Mouse (Mus musculus): ENCODE results near the gene Syn3.

The Syn3 gene

DNA sequence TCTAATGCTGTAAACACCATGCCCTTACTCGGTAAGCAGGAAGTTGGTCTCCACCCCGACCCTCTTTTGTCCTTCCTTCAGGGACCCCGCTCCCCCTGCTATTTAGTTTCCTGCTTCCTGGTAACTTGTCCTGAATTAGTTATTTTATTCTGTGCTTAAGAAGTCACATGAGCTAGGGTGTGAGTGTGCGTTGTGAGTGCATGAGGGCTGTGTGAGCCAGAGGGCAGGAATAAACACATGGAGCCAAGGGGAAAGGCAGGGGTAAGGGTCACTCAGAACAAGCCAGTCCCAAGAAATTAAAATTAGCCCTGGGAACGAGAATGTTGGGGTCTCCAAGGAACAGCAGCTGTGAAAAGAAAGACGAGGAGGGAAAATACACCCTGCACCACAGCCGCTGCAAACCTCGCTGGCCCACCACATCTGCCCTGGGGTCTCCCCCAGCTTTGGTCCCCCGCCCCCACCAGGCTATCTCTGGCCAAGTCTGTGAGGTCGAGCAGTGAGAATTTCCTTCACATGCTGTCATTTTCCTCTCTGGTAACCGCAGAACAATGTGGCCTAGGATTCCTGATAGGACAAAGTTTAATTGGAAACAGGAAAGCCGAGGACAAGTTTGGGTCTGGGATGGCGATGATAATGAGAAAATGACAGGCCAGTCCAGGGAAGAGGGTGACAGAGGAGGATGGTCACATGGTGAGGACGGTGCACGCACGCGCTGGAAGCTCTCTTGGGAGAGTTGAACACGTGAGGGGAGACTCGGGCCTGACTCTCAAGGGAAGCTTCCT lies 225.1 kb downstream of the Syn3 start:
- DNase-seq = peak; percentile 58 to 73

DNA sequence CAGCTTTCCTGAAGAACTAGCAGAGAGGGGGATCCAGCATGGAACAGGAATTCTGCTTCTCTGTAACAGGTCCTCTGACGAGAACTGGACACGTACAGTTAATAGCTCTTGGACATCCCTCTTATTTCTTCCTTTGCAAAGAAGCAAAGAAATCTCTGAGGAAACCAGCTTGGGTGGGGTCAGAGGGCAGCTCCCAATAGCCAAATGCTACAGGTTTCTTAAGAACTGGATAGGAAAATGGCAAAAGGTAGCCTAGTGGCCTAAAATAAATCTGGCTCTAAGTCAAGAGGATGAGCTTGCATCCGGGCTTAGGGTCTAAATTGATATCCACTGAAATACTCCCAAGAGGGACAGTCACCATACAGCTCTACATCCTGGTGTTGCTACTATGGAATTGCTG lies 225.9 kb downstream of the Syn3 start:
- DNase-seq = no peak

DNA sequence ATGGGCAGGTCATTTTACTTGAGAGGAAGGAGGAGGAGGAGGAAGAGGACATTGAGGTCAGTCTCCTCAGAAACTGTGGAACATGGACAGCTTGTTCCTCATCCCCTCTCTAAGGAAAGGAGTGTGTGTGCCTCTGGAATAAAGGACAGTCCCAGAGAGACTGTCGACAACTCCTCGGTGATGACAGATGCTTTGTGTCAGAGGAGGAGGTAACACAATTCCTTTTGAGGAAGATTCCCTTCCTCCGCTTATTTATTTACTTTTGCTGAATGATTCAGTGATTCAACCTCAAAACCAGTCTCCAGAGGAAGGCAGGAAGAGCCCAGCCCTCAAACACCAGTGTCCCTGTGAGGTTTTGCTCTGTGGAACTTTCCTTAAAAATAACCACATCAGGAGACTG lies 228.4 kb downstream of the Syn3 start:
- DNase-seq = no peak

DNA sequence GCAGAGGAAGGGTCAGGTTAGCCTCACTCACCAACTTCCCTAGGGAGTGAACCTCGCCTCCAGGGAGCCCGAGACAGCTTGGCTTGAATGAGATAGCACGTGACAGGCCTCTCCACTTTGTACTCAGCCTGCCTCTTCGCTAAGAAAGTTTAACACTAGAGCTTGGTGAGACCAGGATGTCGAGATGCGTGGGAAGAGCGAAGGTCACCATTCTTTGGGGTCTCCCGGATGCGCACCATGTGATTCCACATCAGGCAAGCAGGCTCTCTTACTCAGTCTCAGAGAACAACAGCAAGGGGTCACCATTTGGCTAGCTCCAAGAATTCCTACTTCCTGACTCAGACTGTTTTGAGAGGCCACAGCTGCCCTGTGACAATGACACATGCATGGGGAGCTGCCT lies 234.1 kb downstream of the Syn3 start:
- DNase-seq = peak in 1 of 2 experiments; percentile 37

DNA sequence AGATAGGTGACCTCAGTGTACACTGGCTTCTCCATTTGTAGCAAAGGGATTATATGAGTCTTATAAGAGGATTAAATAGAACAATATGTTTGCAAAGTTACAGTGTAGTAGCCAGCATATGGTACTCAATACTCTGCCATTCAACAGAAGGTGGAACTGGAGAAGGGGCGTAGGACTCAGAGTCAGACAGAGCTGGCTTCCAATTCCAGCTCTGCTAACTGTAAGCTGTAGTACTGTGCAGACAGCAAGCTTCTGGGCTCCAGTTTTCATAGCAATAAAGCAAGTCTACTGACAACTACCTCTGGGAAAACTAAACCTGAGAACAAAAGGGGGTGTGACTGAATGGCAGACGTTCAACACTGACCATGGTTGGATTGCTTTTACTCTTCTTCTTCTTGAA lies 237.0 kb downstream of the Syn3 start:
- DNase-seq = no peak

DNA sequence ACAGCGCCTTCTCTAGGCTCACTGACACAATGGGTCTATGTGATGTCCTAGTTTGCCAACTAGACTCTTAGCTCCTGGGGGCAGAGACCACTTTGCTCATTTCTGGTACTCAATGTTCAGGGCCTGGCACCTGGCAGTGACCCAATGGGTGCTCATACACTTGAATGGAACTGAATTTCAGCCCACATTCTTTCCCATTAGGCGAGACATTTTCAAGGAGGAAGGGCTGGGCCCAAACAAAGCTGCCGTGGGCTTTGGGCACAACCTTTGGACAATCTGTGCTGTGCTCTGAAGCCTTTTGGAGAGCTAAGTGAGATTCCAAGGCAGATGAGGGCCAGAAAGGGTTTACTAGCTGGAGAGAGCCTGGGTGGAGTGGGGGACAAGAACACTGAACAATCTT lies 239.7 kb downstream of the Syn3 start:
- peak; percentile 57 to 78 for DNase-seq

DNA sequence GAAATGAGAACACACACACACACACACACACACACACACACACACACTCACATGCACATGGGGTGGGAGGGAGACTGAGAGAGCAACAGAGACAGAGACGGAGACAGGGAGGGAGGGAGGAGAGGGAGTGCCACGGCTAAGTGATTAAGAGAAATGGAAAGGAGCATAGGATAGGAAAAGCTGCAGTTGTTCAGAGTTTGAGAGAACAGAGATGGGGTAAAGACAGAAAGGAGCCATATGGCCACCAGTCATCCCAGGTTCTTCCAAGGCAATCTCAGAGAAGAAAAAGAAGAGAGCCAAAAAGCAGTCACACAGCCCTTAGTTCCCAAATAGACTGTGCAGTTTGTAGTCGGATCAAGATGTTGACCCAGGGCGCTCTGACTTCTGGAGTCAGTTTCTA lies 240.7 kb downstream of the Syn3 start:
- DNase-seq = no peak

DNA sequence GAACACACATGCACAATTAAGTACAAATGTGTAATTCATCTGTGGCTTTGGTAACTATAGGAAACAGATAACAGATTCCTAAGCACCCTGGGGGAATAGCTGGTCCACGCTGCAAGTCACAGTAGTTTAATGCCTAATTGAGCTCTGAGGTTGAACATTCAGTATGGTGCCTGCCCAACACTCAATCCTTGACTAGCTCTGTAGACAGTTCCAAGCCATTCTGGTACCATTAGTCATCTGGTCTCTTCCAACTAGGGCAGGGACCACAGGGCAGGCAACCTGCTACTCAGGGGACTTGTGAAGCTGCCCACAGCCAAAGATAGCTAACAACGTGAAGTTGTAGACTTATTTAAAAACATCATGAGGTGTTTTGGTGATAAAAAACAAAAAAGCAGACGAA lies 241.7 kb downstream of the Syn3 start:
- DNase-seq = no peak

DNA sequence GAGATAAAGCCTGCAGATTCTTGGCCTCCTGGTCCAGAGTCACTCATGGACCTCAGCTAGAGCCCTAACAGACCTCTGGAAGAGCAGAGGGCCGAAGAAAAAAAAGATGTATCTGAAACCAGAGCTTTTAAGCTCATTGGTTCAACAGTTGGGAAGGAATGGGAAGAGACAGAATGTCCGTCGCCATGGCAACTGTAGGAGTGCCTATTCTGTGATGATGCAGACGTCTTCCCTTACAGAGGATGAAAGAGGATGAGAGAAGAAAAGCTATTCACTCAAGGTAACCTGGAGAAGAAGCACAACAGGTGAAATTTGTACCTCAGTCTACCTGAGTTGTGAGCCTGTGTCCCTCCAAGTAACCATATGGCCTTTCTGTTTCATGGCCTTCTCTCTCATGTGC lies 242.5 kb downstream of the Syn3 start:
- no peak for DNase-seq

DNA sequence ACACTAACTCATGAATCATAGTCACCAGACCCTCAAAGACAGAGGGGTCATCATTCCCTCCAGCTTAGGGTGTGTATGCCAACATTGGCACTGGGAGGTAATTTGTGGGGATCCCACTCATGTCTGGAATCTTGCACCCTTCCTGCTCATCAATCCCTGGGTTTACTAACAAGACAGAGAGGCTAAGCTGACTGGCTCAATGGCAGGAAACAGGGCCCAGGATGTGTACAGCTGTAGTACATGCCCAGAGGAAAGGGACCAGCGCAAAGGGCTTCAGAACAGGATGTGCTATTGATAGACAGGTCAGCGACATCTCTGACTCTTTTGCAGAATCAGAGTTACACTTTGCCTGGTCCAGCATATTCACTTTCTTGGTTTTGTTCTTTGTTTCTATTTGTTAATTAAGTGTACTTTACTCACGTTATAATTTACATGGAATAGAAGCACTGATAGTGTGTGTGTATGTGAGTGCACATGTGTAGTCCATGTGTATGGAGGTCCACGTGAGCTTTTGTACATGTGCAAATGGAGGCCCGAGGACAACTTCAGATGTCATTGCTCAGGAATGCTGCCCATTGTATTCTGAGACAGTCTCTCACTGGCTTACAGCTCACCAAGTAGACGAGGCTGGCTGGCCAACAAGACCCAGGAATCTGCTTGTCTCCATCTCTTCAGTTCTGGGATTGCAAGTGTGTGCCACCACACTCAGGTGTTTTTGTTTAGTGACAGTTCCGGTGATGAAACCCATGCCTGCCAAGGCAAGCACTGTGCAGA lies 248.4 kb downstream of the Syn3 start:
- DNase-seq = peak in 1 of 2 experiments; percentile 28

DNA sequence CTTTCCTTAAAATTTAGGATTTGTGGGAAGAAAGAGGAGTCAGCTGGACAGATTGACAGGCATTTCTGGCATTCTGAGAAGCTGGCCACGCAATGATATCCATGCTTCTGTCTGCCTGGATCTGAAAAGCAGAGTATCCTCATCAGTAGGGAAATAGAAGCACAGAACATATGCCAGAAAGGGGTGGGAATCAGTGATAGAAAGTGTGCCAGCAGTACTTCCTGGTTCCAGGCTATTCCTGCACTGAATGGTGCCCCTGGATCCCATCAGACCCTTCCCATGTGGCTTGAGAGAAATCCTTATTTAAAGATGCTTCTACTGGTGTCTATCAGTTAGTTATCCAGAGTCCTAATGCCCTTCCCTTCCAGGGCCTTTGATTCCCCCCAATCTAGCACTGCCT lies 249.4 kb downstream of the Syn3 start:
- no peak for DNase-seq

DNA sequence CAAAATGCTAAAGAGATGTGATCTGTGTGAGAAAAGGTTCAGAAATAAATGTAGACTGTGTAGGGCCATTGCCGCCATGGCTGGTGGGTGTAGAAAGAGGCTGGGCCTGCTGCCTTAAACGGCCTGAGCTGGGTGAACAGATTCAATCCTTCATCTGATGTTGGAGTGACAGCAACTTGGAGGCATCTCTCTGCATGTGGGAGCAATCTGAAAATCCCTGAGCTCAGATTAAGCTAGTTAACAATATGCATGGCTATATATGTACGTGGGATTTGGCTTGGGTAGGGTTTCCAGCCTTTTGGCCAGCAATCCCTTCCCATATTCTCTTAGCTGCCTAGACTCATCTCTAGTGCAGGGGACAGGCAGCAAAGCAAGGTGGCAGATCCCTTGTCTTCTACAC lies 249.9 kb downstream of the Syn3 start:
- DNase-seq = no peak

DNA sequence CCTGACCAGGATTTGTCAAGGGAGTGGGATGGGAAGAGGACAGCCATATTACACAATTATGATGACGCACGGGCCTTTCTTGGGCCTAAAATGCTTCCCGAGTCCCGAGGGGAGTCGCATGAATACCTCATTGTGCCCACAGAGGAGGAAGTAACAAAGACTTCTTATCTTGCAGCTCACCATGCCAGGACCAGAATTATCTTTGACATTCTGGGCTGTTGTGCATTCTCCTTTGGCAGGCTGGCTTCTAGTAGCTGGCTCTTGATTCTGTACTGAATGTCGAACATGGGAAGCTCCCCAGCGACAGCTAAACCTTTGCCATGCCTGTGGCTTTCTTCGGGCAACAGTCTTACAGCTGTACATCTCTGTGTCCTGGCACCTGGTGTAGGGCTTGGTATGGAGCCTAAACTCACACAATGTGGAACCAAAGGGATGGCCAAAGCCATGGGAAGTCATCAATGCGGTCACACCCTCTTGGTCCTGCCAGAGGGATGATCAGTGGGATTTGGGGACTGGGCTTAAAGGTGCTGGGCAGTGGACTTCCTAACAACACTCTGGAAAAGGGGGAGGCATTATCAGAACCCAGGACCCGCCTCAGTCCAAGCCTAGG lies 250.5 kb downstream of the Syn3 start:
- DNase-seq = no peak

DNA sequence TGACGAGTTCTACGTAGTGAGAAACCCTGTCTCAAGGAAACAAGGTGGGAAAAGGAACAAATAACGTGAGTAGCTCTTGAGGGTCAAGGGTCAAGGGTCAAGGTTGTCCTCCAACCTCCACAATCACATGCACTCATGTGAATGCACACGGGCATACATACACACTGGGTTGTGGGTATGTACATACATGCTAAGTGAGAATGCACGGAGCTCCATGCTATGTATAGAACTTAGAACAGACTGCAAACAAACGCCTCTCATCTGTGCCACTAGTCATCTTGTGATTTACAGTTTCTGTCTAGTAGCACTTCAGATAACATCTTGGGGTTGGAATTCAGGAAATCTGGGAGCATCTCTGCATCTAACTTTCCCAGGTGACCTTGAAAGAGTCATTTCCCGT lies 253.3 kb downstream of the Syn3 start:
- DNase-seq = no peak

DNA sequence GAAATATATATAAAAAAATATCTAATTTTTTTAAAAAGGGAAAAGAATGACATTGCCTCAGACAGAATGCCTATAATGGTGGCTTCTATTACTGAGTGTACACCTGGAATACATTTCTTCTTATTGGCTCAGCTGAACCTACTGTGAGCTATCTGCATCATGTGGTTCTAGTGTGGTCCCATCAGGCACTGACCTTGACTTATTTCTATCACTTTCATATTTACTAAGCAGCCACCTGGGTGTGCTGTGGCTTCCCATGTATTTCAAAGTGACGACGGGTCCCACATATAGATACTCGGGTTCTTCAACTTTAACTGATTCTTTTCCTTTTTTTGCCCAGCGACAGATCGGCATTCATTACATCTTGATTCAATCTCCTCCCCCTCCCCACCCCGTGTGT lies 255.2 kb downstream of the Syn3 start:
- DNase-seq = no peak

DNA sequence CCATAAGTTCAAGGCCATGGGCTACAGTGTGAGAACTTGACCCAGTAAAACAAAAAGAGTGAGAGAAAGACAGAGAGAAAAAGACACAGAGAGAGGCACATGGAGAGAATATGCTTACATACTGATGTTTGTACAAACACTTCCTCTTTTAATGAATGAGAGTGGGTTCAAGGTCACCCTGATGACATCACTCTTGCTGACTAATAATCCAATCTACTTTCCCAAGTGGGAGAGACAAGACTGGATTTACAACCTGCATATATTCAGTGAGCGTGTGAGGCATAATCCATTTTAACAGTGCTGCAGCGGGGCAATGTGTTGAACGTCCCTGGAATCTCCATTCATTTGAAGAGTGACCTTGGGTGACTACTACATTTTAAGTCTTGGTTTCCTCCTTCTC lies 256.0 kb downstream of the Syn3 start:
- DNase-seq = no peak

DNA sequence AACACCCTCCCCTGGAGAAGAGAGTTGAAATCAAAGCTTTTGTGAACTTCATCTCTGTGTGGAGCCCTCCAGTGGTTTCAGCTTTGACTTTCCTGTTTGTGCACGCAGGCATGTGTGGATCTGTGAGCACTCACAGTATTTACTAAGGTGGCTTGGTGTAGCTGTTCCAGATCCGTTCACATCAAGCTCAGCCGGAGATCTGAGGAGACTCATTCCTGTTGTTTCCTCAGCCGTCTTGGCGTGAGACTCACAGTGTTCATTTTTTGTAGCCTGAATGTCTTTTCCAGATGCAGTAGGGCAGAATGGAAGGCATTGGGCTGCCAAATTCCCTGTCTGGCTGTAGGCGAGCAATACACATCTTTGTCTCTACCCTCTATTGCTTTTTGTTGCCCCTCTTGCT lies 268.7 kb downstream of the Syn3 start:
- no peak for DNase-seq

DNA sequence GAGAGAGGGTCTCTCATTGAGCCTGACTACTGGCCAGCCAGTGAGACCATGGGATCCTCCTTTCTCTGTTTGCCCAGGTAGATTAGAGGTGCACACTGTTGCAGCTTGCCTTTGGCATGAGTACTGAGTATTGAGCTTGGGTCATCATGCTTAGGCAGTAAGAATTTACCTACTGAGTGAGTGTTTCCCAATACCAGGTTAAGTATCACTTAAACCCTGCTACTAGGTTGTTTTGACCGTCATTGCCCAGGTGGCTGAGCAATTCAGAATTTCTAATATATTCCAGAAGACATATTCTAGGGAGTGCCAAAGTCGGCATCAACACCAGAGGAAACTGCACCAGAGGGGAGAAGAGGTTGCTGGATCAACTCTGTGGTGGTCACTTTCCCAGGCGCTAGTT lies 273.2 kb downstream of the Syn3 start:
- DNase-seq = no peak

DNA sequence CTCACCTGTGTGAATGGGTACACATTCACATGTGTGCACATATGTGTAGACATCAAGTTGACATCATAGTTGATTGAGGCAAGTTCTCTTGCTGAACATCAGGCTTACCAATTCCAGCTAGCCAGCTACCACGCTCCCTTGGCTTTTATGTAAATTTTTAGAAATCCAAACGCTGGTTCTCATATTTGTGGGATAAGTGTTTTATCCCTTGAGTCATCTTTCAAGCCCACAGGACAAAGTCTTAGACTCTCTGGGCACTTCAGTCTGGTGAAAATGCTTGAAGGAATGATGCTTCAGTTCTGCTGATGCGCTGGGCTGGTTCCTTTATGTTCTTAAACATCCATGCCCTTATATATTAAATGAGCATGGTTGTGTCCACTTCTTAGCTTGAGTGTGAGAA lies 279.7 kb downstream of the Syn3 start:
- DNase-seq = no peak

DNA sequence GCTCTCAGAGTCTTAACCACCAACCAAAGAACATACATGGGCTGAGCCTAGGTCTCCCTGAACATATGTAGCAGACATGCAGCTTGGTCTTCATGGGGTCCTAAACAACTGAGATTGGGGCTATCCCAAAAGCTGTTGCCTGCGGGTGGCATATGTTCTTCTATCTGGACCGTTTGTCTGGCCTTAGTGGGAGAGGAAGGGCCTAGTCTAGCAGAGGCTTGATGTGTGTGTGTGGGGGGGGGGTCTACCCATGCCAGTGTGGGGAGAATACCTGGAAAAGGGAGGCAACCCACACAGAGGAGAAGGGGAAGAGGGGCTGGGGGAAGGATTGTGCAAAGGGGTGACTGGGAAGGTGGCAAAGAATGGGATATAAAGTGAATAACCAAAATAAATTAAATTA lies 281.9 kb downstream of the Syn3 start:
- DNase-seq = no peak

DNA sequence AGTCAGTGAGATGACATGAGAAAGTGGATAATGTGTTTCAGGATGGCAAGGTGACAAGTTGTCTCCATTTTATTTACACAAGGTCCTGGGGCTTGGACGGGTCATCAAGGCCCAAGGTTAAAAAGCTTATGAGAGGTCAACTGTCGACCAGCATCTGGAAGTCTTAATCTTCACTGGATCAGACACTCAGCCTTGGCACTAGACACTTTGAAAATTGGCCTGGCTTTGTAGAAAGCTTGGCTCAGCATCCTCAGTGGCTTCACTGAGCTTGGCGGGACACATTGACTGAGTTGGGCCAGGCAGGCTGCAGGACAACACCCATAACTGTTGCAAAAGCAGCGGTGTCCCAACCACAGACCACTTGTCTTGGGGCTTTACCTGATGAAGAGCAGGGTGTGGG lies 286.6 kb downstream of the Syn3 start:
- peak; percentile 47 to 77 for DNase-seq

DNA sequence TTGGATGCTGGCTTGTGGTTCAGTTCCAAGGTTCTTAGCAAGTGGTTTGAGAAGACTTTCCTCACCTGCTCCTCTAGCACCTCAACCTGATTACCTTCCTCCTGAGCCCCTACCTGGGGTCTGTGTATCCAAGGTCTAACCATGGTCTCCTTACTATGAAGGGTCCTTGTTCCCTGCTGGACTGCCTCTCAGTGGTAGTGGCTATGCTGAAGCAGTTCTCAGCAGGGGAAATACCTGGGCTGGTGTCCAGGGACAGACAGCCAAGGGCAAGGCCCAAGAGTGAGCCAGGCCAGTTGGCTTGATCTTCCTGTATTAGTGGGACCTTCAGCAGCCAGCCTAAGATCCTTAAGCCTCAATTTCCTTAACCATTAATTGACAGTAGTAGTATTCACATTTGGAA lies 294.8 kb downstream of the Syn3 start:
- DNase-seq = peak; percentile 18 to 42

DNA sequence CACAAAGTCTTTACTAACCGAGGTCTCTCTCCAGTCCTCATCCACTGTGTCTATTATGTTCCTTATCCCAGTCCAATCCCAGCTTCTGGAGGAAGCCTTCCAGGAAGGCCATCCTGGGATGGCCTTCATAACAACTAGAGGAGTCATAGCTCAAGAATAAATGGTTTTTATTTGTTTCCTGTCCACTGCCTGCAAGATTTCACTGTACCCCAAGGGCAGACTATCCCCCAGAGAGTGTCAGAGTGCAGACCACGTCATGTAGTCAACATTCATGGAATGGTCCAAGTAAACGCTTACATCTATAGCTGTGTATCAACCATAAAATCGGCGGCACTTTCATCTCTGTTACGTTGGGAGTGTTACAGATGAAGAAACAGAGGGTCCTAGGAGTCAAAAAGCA lies 295.5 kb downstream of the Syn3 start:
- no peak for DNase-seq

DNA sequence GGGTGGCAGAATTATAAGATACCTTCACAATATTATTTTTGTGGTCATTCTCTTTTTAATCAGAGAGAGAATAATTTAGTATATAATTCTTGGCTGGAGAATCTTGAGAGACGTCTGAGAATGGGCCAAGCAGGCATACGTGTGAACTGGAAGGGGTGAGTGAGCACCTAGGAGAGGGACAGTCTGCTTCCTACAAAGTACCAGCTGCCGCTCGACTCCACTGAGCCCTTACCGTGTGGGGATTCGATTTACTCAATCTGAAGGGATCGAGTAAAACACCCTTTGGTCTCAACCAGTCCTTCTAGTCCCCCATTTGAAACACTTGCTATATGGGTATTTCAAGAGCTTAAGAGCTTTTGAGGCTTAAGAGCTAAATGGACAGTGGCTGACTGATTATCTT lies 296.9 kb downstream of the Syn3 start:
- no peak for DNase-seq
